Mouse (Mus musculus) CH12.LX (cell line): ENCODE results near the gene Rnaset2b. TPM values are rescaled to one million over a fixed set of nuclear protein-coding genes. Genes with fewer than 3 reads are reported as not detected.
A peak's percentile ranks its signal among the peaks of the same experiment; 100 is the strongest.
"Not testable (repeated sequence)": the region's sequence is repeated elsewhere in the genome, so short reads cannot be mapped to it uniquely, and the experiment has no call there.

Source experiments
- DNase-seq: peaks from one replicate; pipeline ENCODE4 v3.0.0-alpha.2; 2013; ENCODE audit errors: extremely low read depth
- H3K27ac ChIP-seq: 2 replicates; pipeline ENCODE4 v1.5.1; 2012; ENCODE audit warnings: low read depth, mild to moderate bottlenecking, control low read depth, moderate library complexity; ENCODE audit not compliant: insufficient read depth
- H3K27me3 ChIP-seq: replicated peaks from 2 replicates; pipeline ENCODE3; 2012; ENCODE audit warnings: inconsistent platforms
- H3K36me3 ChIP-seq, 2 experiments: replicated peaks in 1 of 2; 2 replicates each; pipeline versions ENCODE3 to v1.6.1; 2012; ENCODE audit warnings: inconsistent platforms in 1 of 2, low read length in 1 of 2, mild to moderate bottlenecking in 1 of 2, mixed read lengths in 1 of 2, moderate library complexity in 1 of 2; ENCODE audit not compliant: control insufficient read depth in 1 of 2, insufficient read depth in 1 of 2
- H3K4me1 ChIP-seq, 2 experiments: 2 replicates each; pipeline ENCODE4 v1.6.1; 2012; ENCODE audit warnings: inconsistent platforms in 1 of 2, moderate library complexity in 1 of 2; ENCODE audit not compliant: insufficient read depth in 2 of 2, control insufficient read depth in 1 of 2
- H3K4me2 ChIP-seq: 2 replicates; pipeline ENCODE4 v1.6.1; 2012; ENCODE audit warnings: low read depth, mild to moderate bottlenecking, control low read depth; ENCODE audit not compliant: poor library complexity, insufficient read depth, severe bottlenecking
- H3K4me3 ChIP-seq, 3 experiments: fragments of 150-350 bp in 1 of 3; sonication (generic) in 1 of 3; replicated peaks in 1 of 3; 2 replicates each; pipeline versions ENCODE3 to v1.5.1; 2011 to 2012; ENCODE audit warnings: low read depth in 2 of 3, low read length in 2 of 3, mild to moderate bottlenecking in 2 of 3, moderate library complexity in 2 of 3, control low read depth in 1 of 3, improper control_type of control experiment in 1 of 3, inconsistent platforms in 1 of 3, mixed read lengths in 1 of 3; ENCODE audit not compliant: poor library complexity in 1 of 3
- H3K79me2 ChIP-seq: replicated peaks from 2 replicates; pipeline ENCODE4 v1.6.1; 2012; ENCODE audit warnings: mild to moderate bottlenecking, moderate library complexity; ENCODE audit not compliant: control insufficient read depth, poor library complexity, insufficient read depth, severe bottlenecking; ENCODE audit errors: extremely low read depth
- H3K9ac ChIP-seq: 2 replicates; pipeline ENCODE4 v1.6.1; 2012; ENCODE audit warnings: low read depth, mild to moderate bottlenecking, control low read depth, moderate library complexity; ENCODE audit not compliant: insufficient read depth
- H3K9me3 ChIP-seq: replicated peaks from 2 replicates; pipeline ENCODE3; 2012; ENCODE audit warnings: low read length, inconsistent platforms, mixed read lengths
- ELF1 ChIP-seq: IDR thresholded peaks from 2 replicates; pipeline ENCODE4 v1.6.1; 2014; ENCODE audit warnings: low read depth, mild to moderate bottlenecking, inconsistent platforms, low read length, improper control_type of control experiment
- HCFC1 ChIP-seq: IDR thresholded peaks from 2 replicates; pipeline ENCODE4 v1.6.1; 2012; ENCODE audit warnings: low read depth, mild to moderate bottlenecking, inconsistent platforms, low read length, improper control_type of control experiment
- MAX ChIP-seq: IDR thresholded peaks from 2 replicates; pipeline ENCODE4 v1.6.1; 2011; ENCODE audit warnings: low read length, improper control_type of control experiment
- MYC ChIP-seq: IDR thresholded peaks from 2 replicates; pipeline ENCODE4 v1.6.1; 2011; ENCODE audit warnings: low read depth, mild to moderate bottlenecking, improper control_type of control experiment, low read length
- NELFE ChIP-seq: IDR thresholded peaks from 2 replicates; pipeline ENCODE4 v1.6.1; 2011; ENCODE audit warnings: low read depth, low read length, improper control_type of control experiment
- NRF1 ChIP-seq: IDR thresholded peaks from 2 replicates; pipeline ENCODE4 v1.6.1; 2014; ENCODE audit warnings: low read depth, mild to moderate bottlenecking, inconsistent platforms, low read length, improper control_type of control experiment, moderate library complexity
- POLR2A ChIP-seq: IDR thresholded peaks from 2 replicates; pipeline ENCODE4 v1.6.1; 2011; ENCODE audit warnings: low read depth, mild to moderate bottlenecking, improper control_type of control experiment, low read length
- SIN3A ChIP-seq: IDR thresholded peaks from 2 replicates; pipeline ENCODE4 v1.6.1; 2012; ENCODE audit warnings: low read length, improper control_type of control experiment, inconsistent platforms
- dilution Hi-C: fragments of 300-500 bp; cut with MboI; formaldehyde crosslinking; loops from 2 replicates; pipeline ENCODE4 v1.14.3; 2020; ENCODE audit warnings: low sequenced_read_pairs; ENCODE audit not compliant: extremely low pct_unique_long_range_greater_than_20kb, extremely low pct_ligation_motif_present
- in situ Hi-C: fragments of 300-500 bp; cut with MboI; formaldehyde crosslinking; loops from 3 replicates; pipeline ENCODE4 v1.14.3; 2019; ENCODE audit warnings: low sequenced_read_pairs, low pct_ligation_motif_present, low pct_unique_long_range_greater_than_20kb, mixed read lengths
- polyA plus RNA-seq: library from polyadenylated mRNA; unstranded; fragments of >175 nt; gene quantifications from 2 replicates; pipeline ENCODE4 v1.2.1, GENCODE M21; 2012; ENCODE audit warnings: low read depth; ENCODE audit not compliant: insufficient read length
- total RNA-seq, 2 experiments: library from RNA; depleted of rRNA; stranded (reverse); fragments of 300-350 nt in 1 of 2; fragments of >200 nt in 1 of 2; gene quantifications; 2 replicates each; pipeline ENCODE4 v1.2.3; 2012 to 2014

Gene Rnaset2b
- total and polyA plus RNA-seq, 3 experiments = 124 to 234 (median 178) TPM

DNA sequence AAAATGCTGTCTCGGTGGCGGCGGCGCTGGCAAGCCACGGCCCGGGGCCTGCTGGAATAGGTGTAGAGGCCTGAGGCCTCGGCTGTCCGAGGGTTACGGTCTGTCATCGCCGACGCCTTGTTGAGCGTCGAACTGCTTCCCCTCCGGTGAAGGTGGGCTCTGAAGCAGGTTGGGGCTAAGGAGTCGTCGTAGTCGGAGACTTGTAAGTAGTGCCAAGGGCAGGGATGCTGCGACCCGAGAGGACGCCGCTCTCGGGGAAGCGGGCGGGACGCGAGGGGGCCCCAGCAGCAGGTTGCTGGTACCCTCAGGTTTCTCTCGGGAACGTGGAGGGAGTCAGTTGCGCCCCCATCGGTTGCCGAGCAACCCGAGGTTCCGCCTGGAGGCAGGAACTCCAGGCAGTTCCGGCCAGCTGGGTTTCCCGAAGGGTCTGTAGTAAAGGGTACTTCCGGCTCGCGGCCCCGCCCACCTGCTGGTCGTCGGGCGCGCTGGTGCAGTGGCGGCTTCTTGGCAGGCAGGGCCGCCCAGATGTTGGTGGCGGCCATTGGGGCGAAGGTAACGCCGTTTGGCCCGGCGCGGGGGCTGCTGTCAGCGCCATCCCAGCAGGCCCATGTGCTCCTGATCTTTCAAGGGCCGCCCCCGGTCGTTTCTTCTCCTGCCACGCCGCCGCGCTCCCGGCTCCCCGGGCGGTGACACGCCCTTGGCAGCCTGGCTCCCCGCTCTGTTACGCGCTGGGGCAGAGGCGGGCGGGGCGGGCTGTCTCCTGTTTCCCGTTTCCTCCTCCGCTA is 22.3 kb upstream of the Rnaset2b start, which contains the start of gene Rsph3b:
Gene Rsph3b (minus strand): TSS at position 699 of the 785 bp plus-strand sequence.
- peak within 1 kb of the TSS; percentile 51 for H3K4me2 ChIP-seq
- in situ Hi-C loops, H3K36me3 ChIP-seq, dilution Hi-C loops, H3K27me3 ChIP-seq, H3K4me1 ChIP-seq, H3K9me3 ChIP-seq, H3K79me2 ChIP-seq: not testable (repeated sequence)
- peak within 1 kb of the TSS; percentile 73 for H3K9ac ChIP-seq
- TF ChIP-seq HCFC1 (peak; percentile 57), NRF1 (peak; percentile 26; the same call in 1 of the 2 replicates), MAX (0 out of 2 replicates have a peak, but pooled peaks have one; percentile 20), ELF1 (peak; percentile 86), SIN3A (peak; percentile 64), MYC (0 out of 2 replicates have a peak, but pooled peaks have one; percentile 18), POLR2A (peak; percentile 53; the same call in 1 of the 2 replicates), NELFE (peak; percentile 61)
- peak; percentile 72 for DNase-seq
- peak within 1 kb of the TSS; percentile 52 to 98 (median 63) for H3K4me3 ChIP-seq
- peak within 1 kb of the TSS; percentile 49 for H3K27ac ChIP-seq

DNA sequence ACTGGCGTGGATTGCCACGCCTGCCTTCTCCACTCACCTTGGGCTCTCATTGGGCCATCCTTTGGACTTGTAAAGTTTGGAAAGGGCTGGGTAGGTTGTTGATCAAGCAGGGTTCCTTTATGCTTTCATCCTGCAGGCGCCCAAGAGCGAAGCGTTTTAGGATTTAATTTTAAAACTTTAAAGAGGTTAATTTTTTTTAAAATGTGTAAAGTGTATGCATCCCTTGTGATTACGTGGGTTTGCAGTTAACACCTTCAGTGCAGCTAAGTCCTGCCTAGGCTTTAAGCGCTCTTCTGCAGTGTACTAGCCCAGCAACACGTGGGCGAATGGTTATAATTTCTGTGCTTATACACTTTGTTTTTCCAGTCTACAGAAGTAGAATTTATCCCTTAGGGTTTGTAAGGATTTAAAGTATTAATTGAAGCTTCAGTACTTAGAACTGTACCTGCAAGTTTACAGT is 21.6 kb upstream of the Rnaset2b start:
- H3K79me2 ChIP-seq, H3K27ac ChIP-seq, H3K4me1 ChIP-seq, in situ Hi-C loops, H3K36me3 ChIP-seq, dilution Hi-C loops, H3K9me3 ChIP-seq, DNase-seq, H3K27me3 ChIP-seq: not testable (repeated sequence)
- peak overlapping the region; percentile 51 for H3K4me2 ChIP-seq
- H3K9ac ChIP-seq = peak overlapping the region; percentile 73
- peak overlapping the region; percentile 38 to 98 (median 52) for H3K4me3 ChIP-seq

DNA sequence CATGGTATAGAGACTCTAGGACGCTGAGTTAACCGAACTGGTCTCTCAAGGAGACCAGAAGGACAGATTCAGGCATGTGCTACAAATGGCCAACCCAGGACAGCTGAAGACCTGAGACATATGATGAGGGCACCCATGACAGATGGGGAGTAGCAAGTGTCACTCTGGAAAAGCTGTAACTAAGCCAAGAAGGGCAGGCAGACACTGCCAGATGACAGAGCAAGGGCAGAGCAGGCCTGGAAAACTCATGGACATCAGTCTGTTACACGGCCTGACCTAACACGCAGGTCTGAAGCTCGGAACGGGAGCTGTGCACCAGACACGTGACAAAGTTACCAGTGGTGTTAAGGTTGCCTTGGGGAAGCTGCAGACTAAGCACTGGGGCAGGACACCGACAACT is 11.6 kb upstream of the Rnaset2b start:
- H3K36me3 ChIP-seq, H3K27ac ChIP-seq, in situ Hi-C loops, H3K4me2 ChIP-seq, dilution Hi-C loops, H3K27me3 ChIP-seq, H3K79me2 ChIP-seq, H3K4me1 ChIP-seq, H3K4me3 ChIP-seq, H3K9ac ChIP-seq, H3K9me3 ChIP-seq, DNase-seq: not testable (repeated sequence)

DNA sequence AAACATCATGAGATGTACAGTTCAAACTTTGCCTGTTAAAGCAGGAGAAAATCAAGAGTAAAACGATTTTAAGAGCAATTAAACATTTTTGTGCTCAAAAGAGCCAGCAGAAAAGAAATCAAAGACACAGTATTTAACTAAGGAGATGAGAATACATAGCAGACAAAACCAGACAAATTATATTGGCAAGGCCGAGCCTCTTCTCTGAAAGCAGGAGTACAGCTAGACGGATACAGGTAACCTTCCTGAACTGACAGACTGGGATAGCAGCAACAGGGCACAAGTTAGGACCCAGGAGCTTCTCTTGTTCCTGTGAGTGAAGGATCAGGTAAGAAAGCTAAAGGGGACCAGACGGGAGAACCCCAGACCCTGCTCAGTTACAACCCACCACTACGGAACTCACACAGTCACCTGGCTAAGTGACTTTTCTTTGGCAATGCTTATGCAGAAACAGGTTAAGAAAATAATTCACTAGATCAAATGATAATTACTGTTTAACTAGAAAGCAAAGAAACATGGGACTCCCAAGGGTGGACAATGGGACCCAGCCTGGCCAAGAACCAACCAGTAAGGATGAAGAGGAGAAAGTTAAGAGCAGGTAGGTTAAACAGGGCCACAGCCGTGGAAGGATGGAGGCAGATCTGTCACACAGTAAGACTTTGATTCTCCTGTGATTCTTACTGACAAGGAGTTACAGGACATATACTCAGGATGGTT is 10.7 kb upstream of the Rnaset2b start:
- peak overlapping the region in 2 of 3 experiments; percentile 38 to 56 for H3K4me3 ChIP-seq
- H3K79me2 ChIP-seq, H3K27ac ChIP-seq, in situ Hi-C loops, dilution Hi-C loops, H3K36me3 ChIP-seq, DNase-seq, H3K27me3 ChIP-seq, H3K9me3 ChIP-seq, H3K4me1 ChIP-seq: not testable (repeated sequence)
- peak overlapping the region; percentile 36; the same call in 1 of the 2 replicates for H3K4me2 ChIP-seq
- peak overlapping the region; percentile 81; the same call in 1 of the 2 replicates for H3K9ac ChIP-seq
